Mouse (Mus musculus): ENCODE results near the gene Bdnf. TPM values are rescaled to one million over a fixed set of nuclear protein-coding genes. Genes with fewer than 3 reads are reported as not detected.

Gene Bdnf
- polyA plus RNA-seq, 1 experiment from 2014 or later, result 1.9 TPM

DNA sequence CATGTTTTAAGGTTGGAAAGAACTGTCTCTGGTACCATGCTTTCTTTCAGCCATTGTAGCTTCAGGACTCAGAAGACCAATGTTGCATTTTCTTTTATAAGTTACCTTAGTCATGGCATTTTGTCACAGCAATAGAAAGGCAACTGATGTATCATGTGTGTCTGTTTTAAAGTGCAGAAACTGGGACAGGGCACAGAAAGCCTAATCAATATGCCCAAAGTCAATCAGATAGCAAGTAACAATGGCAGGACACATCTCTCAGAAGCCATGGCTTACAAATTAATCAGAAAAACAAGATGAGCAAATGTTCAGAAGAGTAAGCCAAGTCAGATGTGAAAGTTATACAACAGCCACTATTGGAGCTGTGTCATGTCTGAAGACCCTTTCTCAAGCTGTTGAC is 73.9 kb downstream of the Bdnf start:
- peaks cover 5% of the 10 kb centered on the region for H3K4me1 ChIP-seq
- no peak overlapping the region for H3K9ac ChIP-seq (replicated peaks)
- no peak overlapping the region for H3K4me2 ChIP-seq (replicated peaks)
- H3K4me3 ChIP-seq, result no peak overlapping the region
- H3K36me3 ChIP-seq, result no peaks in the 10 kb centered on the region
- no peak for ATAC-seq (ENCODE audit: low FRiP score, low read depth)
- no peak overlapping the region for H3K27ac ChIP-seq (replicated peaks)
- H3K9me3 ChIP-seq, result no peaks in the 10 kb centered on the region
- no peaks in the 10 kb centered on the region for H3K27me3 ChIP-seq

DNA sequence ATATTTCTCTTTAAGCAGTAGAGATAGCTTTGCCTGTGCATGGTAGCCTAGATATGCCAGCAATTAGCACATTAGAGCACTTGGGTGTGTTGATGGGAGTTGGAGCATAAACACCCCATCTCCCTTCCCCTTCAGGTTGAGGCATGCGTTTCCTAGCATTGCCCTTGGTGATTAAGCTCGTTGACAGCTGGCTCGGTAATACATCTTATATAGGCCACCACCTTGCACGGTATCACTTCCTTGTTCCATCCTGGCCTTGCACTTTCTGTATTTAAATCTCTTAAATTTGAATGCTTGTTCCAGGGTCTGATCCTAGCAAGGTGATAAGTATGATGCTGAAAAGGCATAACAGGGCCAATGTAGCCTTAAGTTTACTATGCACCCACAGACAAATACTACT is 74.3 kb downstream of the Bdnf start:
- H3K4me2 ChIP-seq (replicated peaks), result no peak overlapping the region
- peaks cover 1% of the 10 kb centered on the region; the same call in 1 of the 2 replicates for H3K4me1 ChIP-seq
- H3K27me3 ChIP-seq, result no peaks in the 10 kb centered on the region
- H3K4me3 ChIP-seq, result no peak overlapping the region
- H3K27ac ChIP-seq (replicated peaks), result no peak overlapping the region
- WGBS, result 92% methylated on average over 4 of the region's 4 CpGs
- ATAC-seq (ENCODE audit: low FRiP score, low read depth), result no peak
- no peak overlapping the region for H3K9ac ChIP-seq (replicated peaks)
- no peaks in the 10 kb centered on the region for H3K36me3 ChIP-seq
- no peaks in the 10 kb centered on the region for H3K9me3 ChIP-seq

DNA sequence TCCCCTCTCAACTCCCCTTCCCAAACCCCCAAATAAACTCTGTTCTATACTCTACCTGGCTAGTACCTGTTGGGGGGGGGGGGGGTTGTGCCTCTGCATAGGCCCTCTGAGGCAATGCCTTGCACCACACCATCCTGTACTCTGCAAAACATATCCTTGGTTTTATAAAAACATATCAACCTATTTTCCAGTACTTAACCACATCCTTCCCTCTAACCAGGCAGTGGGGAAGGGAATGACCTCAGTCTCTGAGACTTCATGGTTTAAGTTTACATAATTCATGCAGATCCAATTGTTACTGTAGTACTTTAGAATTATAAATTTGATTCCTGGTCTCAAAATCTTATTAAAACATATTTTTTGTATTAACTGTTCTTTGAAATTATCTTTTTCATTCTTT is 75.5 kb downstream of the Bdnf start:
- Histone ChIP-seq H3K27me3 (no peaks in the 10 kb centered on the region), H3K9me3 (no peaks in the 10 kb centered on the region), H3K4me1 (no peaks in the 10 kb centered on the region), H3K4me3 (no peak overlapping the region), H3K9ac (replicated peaks) (no peak overlapping the region), H3K27ac (replicated peaks) (no peak overlapping the region), H3K4me2 (replicated peaks) (no peak overlapping the region), H3K36me3 (no peaks in the 10 kb centered on the region)
- ATAC-seq (ENCODE audit: low FRiP score, low read depth), result no peak

- Histone ChIP-seq H3K4me3 (no peak overlapping the region), H3K27me3 (no peaks in the 10 kb centered on the region), H3K9ac (replicated peaks) (no peak overlapping the region), H3K36me3 (no peaks in the 10 kb centered on the region), H3K4me2 (replicated peaks) (no peak overlapping the region), H3K27ac (replicated peaks) (no peak overlapping the region), H3K4me1 (no peaks in the 10 kb centered on the region), H3K9me3 (no peaks in the 10 kb centered on the region)
- WGBS, result 97% methylated on average over 1 of the region's 1 CpGs
- ATAC-seq (ENCODE audit: low FRiP score, low read depth), result no peak
Observed at GRCm38 (mm10) chr2:109750484-109750883, 76.0 kb downstream of the Bdnf start.

- no peak for ATAC-seq (ENCODE audit: low FRiP score, low read depth)
- Histone ChIP-seq H3K4me2 (replicated peaks) (no peak overlapping the region), H3K36me3 (no peaks in the 10 kb centered on the region), H3K27ac (replicated peaks) (no peak overlapping the region), H3K4me1 (no peaks in the 10 kb centered on the region), H3K27me3 (no peaks in the 10 kb centered on the region), H3K9me3 (no peaks in the 10 kb centered on the region), H3K4me3 (no peak overlapping the region), H3K9ac (replicated peaks) (no peak overlapping the region)
- 92% methylated on average over 2 of the region's 2 CpGs for WGBS
Observed at GRCm38 (mm10) chr2:109756305-109756704, 81.8 kb downstream of the Bdnf start.

DNA sequence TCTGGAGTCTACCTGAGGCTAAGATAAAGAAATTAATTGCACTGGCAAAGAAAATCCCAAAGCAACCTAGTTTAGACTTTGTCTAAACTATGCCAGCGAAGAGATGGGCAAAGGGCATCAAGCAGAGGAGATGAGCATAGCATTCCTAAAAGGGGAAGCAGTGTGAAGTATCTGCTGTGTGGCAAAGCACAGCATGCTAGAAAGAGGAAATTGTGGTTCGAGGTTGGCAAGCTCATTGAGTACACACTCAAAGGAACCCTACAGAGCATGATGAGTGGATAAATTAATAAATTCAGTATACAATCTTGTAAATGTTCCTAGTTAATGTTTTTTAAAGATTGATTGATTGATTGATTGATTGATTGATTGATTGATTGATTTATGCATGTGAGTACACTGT is 92.3 kb downstream of the Bdnf start:
- H3K4me2 ChIP-seq (replicated peaks), result no peak overlapping the region
- no peak for ATAC-seq (ENCODE audit: low FRiP score, low read depth)
- no peak overlapping the region for H3K9ac ChIP-seq (replicated peaks)
- WGBS, result 93% methylated on average over 2 of the region's 2 CpGs
- no peaks in the 10 kb centered on the region for H3K36me3 ChIP-seq
- H3K4me3 ChIP-seq, result no peak overlapping the region
- H3K27ac ChIP-seq (replicated peaks), result no peak overlapping the region
- no peaks in the 10 kb centered on the region for H3K9me3 ChIP-seq
- H3K4me1 ChIP-seq, result no peaks in the 10 kb centered on the region
- no peaks in the 10 kb centered on the region for H3K27me3 ChIP-seq

DNA sequence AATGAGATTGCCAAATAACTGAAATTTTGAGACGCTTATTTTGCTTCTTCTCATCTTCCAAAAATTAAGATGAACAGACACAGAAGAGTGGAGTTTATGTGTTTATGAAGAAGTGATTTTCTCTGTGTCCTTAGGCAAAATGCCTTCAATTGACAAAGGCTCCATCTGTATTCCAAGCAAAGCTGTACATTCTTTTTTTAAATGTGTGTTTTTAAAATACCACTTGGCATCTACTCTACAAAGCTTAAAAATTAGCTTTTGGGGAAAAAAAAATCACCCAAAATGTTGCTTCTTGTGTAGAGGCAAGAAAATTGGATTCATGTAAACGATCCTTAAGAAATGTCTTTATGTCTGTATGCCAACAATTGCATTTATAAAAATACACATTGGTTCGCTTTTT is 94.3 kb downstream of the Bdnf start:
- no peak overlapping the region for H3K9ac ChIP-seq (replicated peaks)
- no peaks in the 10 kb centered on the region for H3K36me3 ChIP-seq
- no peak overlapping the region for H3K27ac ChIP-seq (replicated peaks)
- 86% methylated on average over 3 of the region's 3 CpGs for WGBS
- H3K4me3 ChIP-seq, result no peak overlapping the region
- H3K9me3 ChIP-seq, result no peaks in the 10 kb centered on the region
- ATAC-seq (ENCODE audit: low FRiP score, low read depth), result no peak
- no peak overlapping the region for H3K4me2 ChIP-seq (replicated peaks)
- H3K27me3 ChIP-seq, result no peaks in the 10 kb centered on the region
- no peaks in the 10 kb centered on the region for H3K4me1 ChIP-seq

DNA sequence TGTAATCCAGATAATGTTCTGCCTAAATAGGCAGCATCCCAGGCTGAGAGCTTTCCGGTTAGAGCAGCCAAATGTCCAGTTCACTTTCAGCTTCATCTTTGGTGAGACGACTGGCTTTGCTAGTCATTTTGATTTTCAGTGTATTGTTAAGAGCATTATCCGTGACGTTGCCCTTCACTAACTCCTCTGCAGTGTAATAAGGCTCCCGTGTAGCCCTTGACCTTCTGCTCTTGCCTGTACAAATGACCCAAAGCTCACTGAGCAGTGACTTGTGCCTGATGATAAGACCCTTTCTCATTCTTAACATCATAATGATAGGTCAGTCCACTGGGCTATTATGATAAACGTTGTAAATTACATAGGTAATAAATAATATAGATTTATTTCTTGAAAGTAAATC is 101.9 kb downstream of the Bdnf start:
- H3K27me3 ChIP-seq, result no peaks in the 10 kb centered on the region
- H3K4me1 ChIP-seq, result no peaks in the 10 kb centered on the region
- H3K4me3 ChIP-seq, result no peak overlapping the region
- H3K36me3 ChIP-seq, result no peaks in the 10 kb centered on the region
- ATAC-seq (ENCODE audit: low FRiP score, low read depth), result no peak
- no peak overlapping the region for H3K4me2 ChIP-seq (replicated peaks)
- H3K9ac ChIP-seq (replicated peaks), result no peak overlapping the region
- H3K9me3 ChIP-seq, result no peaks in the 10 kb centered on the region
- no peak overlapping the region for H3K27ac ChIP-seq (replicated peaks)
- 42% methylated on average over 6 of the region's 6 CpGs for WGBS

Other genes starting within 250 kb of the Bdnf start
- gene Lin7c, start 216.2 kb downstream of the Bdnf start, polyA plus RNA-seq (2016; fragmentation: Nextera tagmentation; extraction: Ambion mirVana), result 159 and 172 TPM in 2 replicates
- 15.0 and 16.8 TPM in 2 replicates for gene Lgr4, start 242.9 kb downstream of the Bdnf start, polyA plus RNA-seq (2016; fragmentation: Nextera tagmentation; extraction: Ambion mirVana)

Data from midbrain, embryonic 12.5 days (tissue).